Mouse (Mus musculus): ENCODE results near the gene 1700018G05Rik.
"Not testable (repeated sequence)": the region's sequence is repeated elsewhere in the genome, so short reads cannot be mapped to it uniquely, and the experiment has no call there.

The 1700018G05Rik gene

DNA sequence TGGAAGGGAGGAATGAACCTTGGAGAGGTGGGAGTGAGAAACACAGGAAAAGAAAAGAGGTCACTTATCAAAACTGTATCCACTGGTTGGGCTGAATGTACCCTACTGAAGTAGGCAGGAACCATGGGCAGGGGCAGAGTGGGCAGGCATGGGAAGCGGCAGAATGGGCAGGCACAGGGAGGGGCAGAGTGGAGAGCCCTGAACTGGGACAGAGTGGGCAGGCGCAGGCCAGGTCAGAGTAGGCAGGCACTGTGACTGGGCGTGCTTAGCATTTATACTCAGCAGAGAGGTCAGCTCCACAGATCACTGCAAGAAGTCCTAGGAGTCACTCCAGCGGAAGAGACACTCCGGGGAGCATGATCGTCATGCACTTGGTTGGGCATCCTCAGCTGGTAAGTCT is at the start of gene 1700018G05Rik:
Gene 1700018G05Rik, plus strand, starts transcription at position 301 of the 400 bp plus-strand sequence.
- DNase-seq (ENCODE audit: low spot score): not testable (repeated sequence)

- not testable (repeated sequence) for DNase-seq (ENCODE audit: low spot score)
Measured at GRCm38 (mm10) chrX:102908587-102908986, 19.6 kb upstream of the 1700018G05Rik start, which contains the start of the genes Dmrtc1a and 1700011M02Rik. TSS of gene Dmrtc1a (minus strand) at chrX:102908687. TSS of gene 1700011M02Rik (plus strand) at chrX:102908905.

DNA sequence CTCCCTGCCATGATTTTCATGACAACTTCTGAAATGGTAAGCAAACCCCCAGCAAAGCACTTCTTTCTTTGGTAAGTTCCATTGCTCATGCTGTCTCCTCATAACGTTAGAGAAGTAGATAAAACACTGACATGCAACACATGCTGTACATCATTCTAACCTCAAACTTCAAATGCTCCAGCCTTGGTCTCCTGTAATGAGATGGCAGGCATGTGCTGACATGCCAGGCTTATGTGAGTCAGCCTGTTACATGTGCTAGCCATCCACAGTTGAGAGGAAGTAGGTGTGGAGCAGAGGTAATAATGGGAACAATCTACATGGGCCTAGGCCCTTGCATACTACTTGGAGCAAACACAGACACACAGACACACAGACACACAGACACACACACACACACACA is 13.3 kb upstream of the 1700018G05Rik start:
- DNase-seq (ENCODE audit: low spot score): not testable (repeated sequence)

DNA sequence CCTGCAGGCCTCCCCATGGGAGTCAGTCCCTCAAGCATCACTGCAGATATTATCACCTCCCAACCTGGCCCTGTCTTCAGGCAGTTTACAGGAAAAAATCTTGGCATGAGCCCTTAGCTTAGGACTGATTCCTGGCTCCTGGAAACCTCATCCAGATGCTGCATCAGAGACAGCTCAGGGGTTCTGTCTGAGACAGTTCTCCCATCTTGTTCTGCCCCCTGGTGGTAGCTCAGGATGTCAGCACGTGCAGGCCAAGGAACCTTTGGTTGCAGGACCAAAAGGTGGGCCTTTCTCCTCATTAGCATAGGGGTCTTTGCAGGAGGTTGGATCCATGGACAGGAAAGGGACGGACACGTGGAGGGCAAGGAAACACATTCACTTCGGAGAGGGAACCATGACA is 1.5 kb upstream of the 1700018G05Rik start:
- DNase-seq (ENCODE audit: low spot score): not testable (repeated sequence)

DNA sequence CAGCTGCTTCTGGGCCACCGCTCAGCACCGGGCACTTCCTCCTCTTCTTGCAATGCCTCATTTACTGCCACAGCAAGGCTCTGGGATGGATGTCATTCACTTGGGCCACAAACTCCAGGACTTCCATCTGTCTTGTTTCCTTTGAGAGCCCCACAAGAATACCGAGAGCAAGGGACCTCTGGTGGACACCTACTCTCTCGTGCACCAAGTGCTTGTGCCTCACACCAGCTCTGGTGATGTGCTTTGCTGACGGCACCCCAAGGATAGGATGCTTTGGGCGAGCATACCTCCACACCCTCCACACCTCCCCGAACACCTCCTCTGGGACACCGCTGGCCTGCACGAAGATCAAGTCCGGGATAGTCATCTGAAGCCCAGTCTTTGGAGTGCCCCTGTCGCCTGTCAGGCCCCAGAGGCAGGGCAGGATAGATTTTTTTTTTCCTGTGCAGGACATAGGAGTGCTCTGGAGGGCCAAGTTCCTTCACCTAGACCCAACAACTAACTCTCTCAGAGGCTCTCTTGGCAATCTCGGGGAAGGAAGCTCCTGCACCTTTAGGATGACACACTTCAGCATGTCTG is 4.9 kb downstream of the 1700018G05Rik start:
- no peak for DNase-seq (ENCODE audit: low spot score)

DNA sequence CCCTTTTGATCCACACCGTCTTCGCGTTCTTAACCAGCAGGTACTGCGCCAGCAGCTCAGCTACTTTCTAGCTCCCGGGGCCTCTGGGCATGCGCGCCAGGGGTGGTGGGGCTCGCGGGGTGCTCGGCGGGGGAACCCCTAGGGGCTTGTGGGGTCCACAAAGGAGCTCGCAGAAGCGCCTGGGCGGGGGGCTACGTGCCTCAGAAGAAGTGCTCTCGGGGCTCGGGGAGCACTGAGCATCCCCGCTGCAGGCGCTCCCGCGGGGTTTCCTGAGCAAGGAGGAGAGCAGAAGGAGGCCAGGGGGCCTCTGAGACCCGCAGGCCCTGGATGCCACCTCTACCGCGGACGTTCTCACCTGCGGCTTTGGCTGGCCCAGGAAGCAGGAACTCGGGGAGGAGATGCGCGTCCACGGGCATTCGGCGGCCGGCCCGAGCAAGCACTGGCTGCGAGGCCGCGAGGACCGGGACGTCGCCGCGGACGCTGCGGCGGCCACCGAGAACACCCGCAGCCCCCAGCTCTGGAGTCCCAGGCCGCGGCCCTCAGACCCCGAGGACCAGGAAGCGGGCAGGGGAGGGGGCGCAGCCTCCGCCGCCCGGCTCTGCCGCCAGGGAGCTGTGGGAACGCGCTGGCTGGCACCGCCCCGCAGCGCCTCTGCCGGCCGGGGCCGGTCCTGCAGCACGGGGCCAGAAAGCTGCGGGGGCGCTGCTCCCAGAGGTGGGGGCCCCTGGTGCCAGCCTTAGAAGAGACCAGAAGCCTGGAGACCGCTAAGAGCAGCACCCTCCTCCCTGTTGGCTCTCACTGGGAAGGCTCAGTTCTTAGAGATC is 5.6 kb downstream of the 1700018G05Rik start:
- DNase-seq (ENCODE audit: low spot score): no peak

GRCm38 (mm10) chrX:102934395-102934764 is 6.2 kb downstream of the 1700018G05Rik start:
- no peak for DNase-seq (ENCODE audit: low spot score)

GRCm38 (mm10) chrX:102936743-102937142 is 8.6 kb downstream of the 1700018G05Rik start:
- no peak for DNase-seq (ENCODE audit: low spot score)

GRCm38 (mm10) chrX:102950136-102950535 is 22.0 kb downstream of the 1700018G05Rik start:
- DNase-seq (ENCODE audit: low spot score): not testable (repeated sequence)

GRCm38 (mm10) chrX:102958917-102959316 is 30.7 kb downstream of the 1700018G05Rik start:
- no peak for DNase-seq (ENCODE audit: low spot score)

GRCm38 (mm10) chrX:102960581-102960980 is 32.4 kb downstream of the 1700018G05Rik start:
- no peak for DNase-seq (ENCODE audit: low spot score)

Measured in lung, postnatal 25 days (tissue).